Mouse (Mus musculus): ENCODE measurements around the gene Ddi2. TPM values are rescaled to one million over a fixed set of nuclear protein-coding genes. Genes with fewer than 3 reads are reported as not detected.

Gene Ddi2
- total RNA-seq, 1 experiment = 48.5 TPM

DNA sequence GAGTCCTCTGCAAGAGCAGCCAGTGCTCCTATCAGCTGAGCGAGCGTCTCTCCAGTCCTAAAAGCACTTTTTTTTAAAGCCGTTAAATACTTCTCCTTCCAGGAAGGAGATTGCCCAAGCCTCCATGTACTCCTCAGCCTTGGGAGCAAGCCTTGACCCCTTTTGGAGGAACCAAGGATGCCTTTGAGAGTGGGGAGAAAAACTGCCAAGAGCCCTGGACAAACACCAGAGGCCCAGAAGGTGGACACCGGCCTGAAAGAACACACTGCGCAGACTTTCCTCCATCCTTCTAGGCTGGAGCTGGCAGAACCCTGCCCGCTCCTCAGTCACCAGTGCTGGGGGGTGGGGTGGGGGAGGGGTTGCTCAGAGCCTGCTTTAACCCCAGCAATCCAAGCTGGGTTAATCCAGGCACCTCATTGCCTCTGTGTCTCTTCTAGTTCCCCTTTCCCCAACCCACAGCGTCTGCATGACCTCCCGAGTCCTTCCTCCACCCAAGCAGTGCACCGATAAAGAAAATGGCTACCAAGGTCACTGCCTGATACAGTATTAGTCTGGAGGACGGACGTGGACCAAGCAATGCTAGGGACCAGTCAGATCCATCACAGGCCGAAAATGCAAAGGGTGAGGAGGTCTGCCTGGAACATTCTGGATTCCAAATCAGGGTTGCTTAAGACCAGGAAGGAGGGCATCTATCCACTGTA is 67.2 kb downstream of the Ddi2 start:
- Histone ChIP-seq H3K36me3 (ENCODE audit: control insufficient read depth, insufficient read depth, low read length, poor library complexity, severe bottlenecking) (no peaks in the 10 kb centered on the region), H3K9ac (ENCODE audit: insufficient read depth, low read depth, low read length, poor library complexity, severe bottlenecking) (no peak overlapping the region), H3K27ac (ENCODE audit: insufficient read depth, low read depth, low read length, poor library complexity, severe bottlenecking) (no peak overlapping the region)

DNA sequence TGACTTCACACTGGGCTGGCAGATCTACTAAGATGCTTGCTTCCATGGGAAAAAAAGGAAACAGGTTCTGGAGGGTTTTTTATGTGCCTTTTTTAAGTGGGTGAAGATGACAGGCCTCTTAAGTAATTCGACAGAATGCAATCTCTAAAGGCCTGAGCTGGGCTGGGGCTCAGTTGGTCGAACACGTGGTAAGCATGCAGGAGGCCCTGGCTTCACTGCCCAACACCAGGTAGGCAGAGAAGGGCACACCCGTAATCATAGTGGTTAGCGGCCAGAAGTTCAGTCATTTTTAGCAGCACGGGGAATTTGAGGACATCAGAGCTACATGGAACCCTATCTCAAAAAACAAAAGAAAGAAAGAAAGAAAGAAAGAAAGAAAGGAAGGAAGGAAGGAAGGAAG is 68.7 kb downstream of the Ddi2 start:
- H3K27ac ChIP-seq (ENCODE audit: insufficient read depth, low read depth, low read length, poor library complexity, severe bottlenecking) = no peak overlapping the region
- H3K9ac ChIP-seq (ENCODE audit: insufficient read depth, low read depth, low read length, poor library complexity, severe bottlenecking) = no peak overlapping the region
- H3K4me1 ChIP-seq (ENCODE audit: control insufficient read depth in 2 of 2, insufficient read depth in 2 of 2, low read length in 2 of 2, poor library complexity in 1 of 2) = peaks cover 0 to 5% of the 10 kb centered on the region in 2 experiments; a peak in 1 of 4 replicates
- no peak for TF ChIP-seq ZNF384 (IDR thresholded peaks at IDR 0.05; ENCODE audit: low read depth, low read length)
- no peak for TF ChIP-seq CHD2 (IDR thresholded peaks at IDR 0.05; ENCODE audit: low read depth, low read length)
- TF ChIP-seq HCFC1 (IDR thresholded peaks at IDR 0.05; ENCODE audit: borderline replicate concordance, insufficient read depth, low read length) = no peak
- TF ChIP-seq MAFK (IDR thresholded peaks at IDR 0.05; ENCODE audit: insufficient read depth, low read depth, low read length) = no peak
- TF ChIP-seq ZC3H11A (IDR thresholded peaks at IDR 0.05; ENCODE audit: borderline replicate concordance, low read depth, low read length) = no peak
- no peak overlapping the region for H3K4me3 ChIP-seq (ENCODE audit: insufficient read depth in 1 of 2, low read depth in 1 of 2, low read length in 2 of 2, poor library complexity in 1 of 2, severe bottlenecking in 1 of 2)
- no peaks in the 10 kb centered on the region for H3K9me3 ChIP-seq (ENCODE audit: control insufficient read depth, insufficient read depth, low read depth, low read length)
- in situ Hi-C loops (cut with MboI; ENCODE audit: low sequenced_read_pairs in 2 of 2, unreplicated experiment in 2 of 2) = no loop called here
- no peaks in the 10 kb centered on the region for H3K36me3 ChIP-seq (ENCODE audit: control insufficient read depth, insufficient read depth, low read length, poor library complexity, severe bottlenecking)
- DNase-seq (ENCODE audit: low read depth, low spot score) = no peak

More for the DNA sequence above, 67.2 kb downstream of the Ddi2 start:
- Histone ChIP-seq H3K4me1 (ENCODE audit: control insufficient read depth in 2 of 2, insufficient read depth in 2 of 2, low read length in 2 of 2, poor library complexity in 1 of 2) (peaks cover 0 to 5% of the 10 kb centered on the region in 2 experiments; a peak in 1 of 4 replicates), H3K4me3 (ENCODE audit: insufficient read depth in 1 of 2, low read depth in 1 of 2, low read length in 2 of 2, poor library complexity in 1 of 2, severe bottlenecking in 1 of 2) (no peak overlapping the region), H3K9me3 (ENCODE audit: control insufficient read depth, insufficient read depth, low read depth, low read length) (no peaks in the 10 kb centered on the region)
- in situ Hi-C loops (cut with MboI; ENCODE audit: low sequenced_read_pairs in 2 of 2, unreplicated experiment in 2 of 2) = no loop called here
- TF ChIP-seq ZNF384 (IDR thresholded peaks at IDR 0.05; ENCODE audit: low read depth, low read length) (no peak), ZC3H11A (IDR thresholded peaks at IDR 0.05; ENCODE audit: borderline replicate concordance, low read depth, low read length) (no peak), HCFC1 (IDR thresholded peaks at IDR 0.05; ENCODE audit: borderline replicate concordance, insufficient read depth, low read length) (no peak), CHD2 (IDR thresholded peaks at IDR 0.05; ENCODE audit: low read depth, low read length) (no peak), MAFK (IDR thresholded peaks at IDR 0.05; ENCODE audit: insufficient read depth, low read depth, low read length) (no peak)
- no peak for DNase-seq (ENCODE audit: low read depth, low spot score)

DNA sequence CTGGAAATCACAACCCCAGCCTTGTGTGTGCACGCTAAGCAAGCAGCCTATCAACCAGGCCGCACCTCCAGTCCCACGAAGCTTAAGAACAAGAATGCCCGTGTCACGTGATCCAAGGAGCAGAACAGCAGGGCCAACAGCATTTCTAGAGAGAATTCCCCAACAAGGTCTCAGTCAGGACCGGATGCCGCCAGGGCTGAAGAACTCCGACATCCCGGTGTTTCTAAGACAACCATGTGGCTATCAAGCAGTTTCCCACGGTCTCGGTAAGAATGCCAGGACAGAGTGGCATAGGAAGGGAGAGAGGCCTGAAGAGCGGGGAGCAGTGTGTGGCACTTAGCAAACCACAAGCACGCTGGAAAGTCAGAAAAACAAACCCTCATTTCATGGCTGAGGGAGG is 69.4 kb downstream of the Ddi2 start:
- no peak overlapping the region for H3K4me3 ChIP-seq (ENCODE audit: insufficient read depth in 1 of 2, low read depth in 1 of 2, low read length in 2 of 2, poor library complexity in 1 of 2, severe bottlenecking in 1 of 2)
- H3K4me1 ChIP-seq (ENCODE audit: control insufficient read depth in 2 of 2, insufficient read depth in 2 of 2, low read length in 2 of 2, poor library complexity in 1 of 2) = peaks cover 0 to 5% of the 10 kb centered on the region in 2 experiments; a peak in 1 of 4 replicates
- H3K36me3 ChIP-seq (ENCODE audit: control insufficient read depth, insufficient read depth, low read length, poor library complexity, severe bottlenecking) = no peaks in the 10 kb centered on the region
- TF ChIP-seq HCFC1 (IDR thresholded peaks at IDR 0.05; ENCODE audit: borderline replicate concordance, insufficient read depth, low read length) = no peak
- no peak for TF ChIP-seq ZNF384 (IDR thresholded peaks at IDR 0.05; ENCODE audit: low read depth, low read length)
- no peak for TF ChIP-seq CHD2 (IDR thresholded peaks at IDR 0.05; ENCODE audit: low read depth, low read length)
- TF ChIP-seq ZC3H11A (IDR thresholded peaks at IDR 0.05; ENCODE audit: borderline replicate concordance, low read depth, low read length) = no peak
- TF ChIP-seq MAFK (IDR thresholded peaks at IDR 0.05; ENCODE audit: insufficient read depth, low read depth, low read length) = no peak
- no peak overlapping the region for H3K9ac ChIP-seq (ENCODE audit: insufficient read depth, low read depth, low read length, poor library complexity, severe bottlenecking)
- H3K9me3 ChIP-seq (ENCODE audit: control insufficient read depth, insufficient read depth, low read depth, low read length) = no peaks in the 10 kb centered on the region
- no peak for DNase-seq (ENCODE audit: low read depth, low spot score)
- in situ Hi-C loops (cut with MboI; ENCODE audit: low sequenced_read_pairs in 2 of 2, unreplicated experiment in 2 of 2) = no loop called here
- no peak overlapping the region for H3K27ac ChIP-seq (ENCODE audit: insufficient read depth, low read depth, low read length, poor library complexity, severe bottlenecking)

DNA sequence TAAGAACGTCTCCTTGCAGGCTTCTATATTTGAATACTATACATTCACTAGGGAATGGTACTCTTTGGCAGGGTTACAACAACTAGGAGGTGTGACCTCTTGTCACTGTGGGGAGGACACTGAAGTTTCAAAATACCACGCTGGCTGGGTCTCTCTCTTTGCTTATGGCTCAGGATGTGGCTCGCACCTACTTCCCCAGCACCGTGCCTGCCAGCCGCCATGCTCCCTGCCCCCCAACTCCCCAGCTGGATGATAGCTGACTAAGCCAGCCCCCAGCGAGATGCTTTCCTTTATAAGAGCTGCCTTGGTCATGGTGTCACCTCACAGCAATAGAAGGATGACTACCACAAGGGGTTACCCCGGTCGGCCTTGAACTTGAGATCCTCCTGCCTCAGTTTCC is 70.2 kb downstream of the Ddi2 start:
- H3K9me3 ChIP-seq (ENCODE audit: control insufficient read depth, insufficient read depth, low read depth, low read length) = no peaks in the 10 kb centered on the region
- TF ChIP-seq MAFK (IDR thresholded peaks at IDR 0.05; ENCODE audit: insufficient read depth, low read depth, low read length) (no peak), HCFC1 (IDR thresholded peaks at IDR 0.05; ENCODE audit: borderline replicate concordance, insufficient read depth, low read length) (no peak), ZC3H11A (IDR thresholded peaks at IDR 0.05; ENCODE audit: borderline replicate concordance, low read depth, low read length) (no peak), ZNF384 (IDR thresholded peaks at IDR 0.05; ENCODE audit: low read depth, low read length) (no peak)
- in situ Hi-C loops (cut with MboI; ENCODE audit: low sequenced_read_pairs in 2 of 2, unreplicated experiment in 2 of 2) = no loop called here
- no peak overlapping the region for H3K9ac ChIP-seq (ENCODE audit: insufficient read depth, low read depth, low read length, poor library complexity, severe bottlenecking)
- no peak for DNase-seq (ENCODE audit: low read depth, low spot score)
- no peak overlapping the region for H3K4me3 ChIP-seq (ENCODE audit: insufficient read depth in 1 of 2, low read depth in 1 of 2, low read length in 2 of 2, poor library complexity in 1 of 2, severe bottlenecking in 1 of 2)
- no peak overlapping the region for H3K27ac ChIP-seq (ENCODE audit: insufficient read depth, low read depth, low read length, poor library complexity, severe bottlenecking)
- no peaks in the 10 kb centered on the region for H3K36me3 ChIP-seq (ENCODE audit: control insufficient read depth, insufficient read depth, low read length, poor library complexity, severe bottlenecking)
- peaks cover 0 to 5% of the 10 kb centered on the region in 2 experiments; a peak in 1 of 4 replicates for H3K4me1 ChIP-seq (ENCODE audit: control insufficient read depth in 2 of 2, insufficient read depth in 2 of 2, low read length in 2 of 2, poor library complexity in 1 of 2)

All from ES-E14 (cell line).